Mouse (Mus musculus) limb, embryonic 11.5 days (tissue): Measurements from ENCODE around the gene Tnik. TPM values are rescaled to one million over a fixed set of nuclear protein-coding genes. Genes with fewer than 3 reads are reported as not detected.

Experiments used
- ATAC-seq: fragments of 200-750 bp; cut with Nextera tagmentation; 2 replicates; pipeline ENCODE4 v1.8.0; 2017; ENCODE audit warnings: low read depth; ENCODE audit not compliant: insufficient number of reproducible peaks, low FRiP score, low TSS enrichment
- DNase-seq: peaks from one replicate; pipeline ENCODE4 v3.0.0-alpha.2; 2015; ENCODE audit warnings: low spot score
- H3K27ac ChIP-seq: fragments of 300-500 bp; sonication (generic); replicated peaks from 2 replicates; pipeline ENCODE4 v1.5.1; 2014; ENCODE audit warnings: low read depth, mild to moderate bottlenecking, low read length
- H3K27me3 ChIP-seq: fragments of 300-500 bp; sonication (generic); 2 replicates; pipeline ENCODE4 v1.6.1; 2014; ENCODE audit warnings: mild to moderate bottlenecking, low read length, mixed read lengths; ENCODE audit not compliant: control insufficient read depth, insufficient read depth
- H3K36me3 ChIP-seq: fragments of 300-500 bp; sonication (generic); 2 replicates; pipeline ENCODE4 v1.6.1; 2014; ENCODE audit warnings: mild to moderate bottlenecking, low read length, moderate library complexity, mixed read lengths; ENCODE audit not compliant: control insufficient read depth, insufficient read depth
- H3K4me1 ChIP-seq: fragments of 300-500 bp; sonication (generic); 2 replicates; pipeline ENCODE4 v1.6.1; 2014; ENCODE audit warnings: low read length, mixed read lengths; ENCODE audit not compliant: control insufficient read depth, insufficient read depth
- H3K4me2 ChIP-seq: fragments of 300-500 bp; sonication (generic); 2 replicates; pipeline ENCODE4 v1.6.1; 2014; ENCODE audit warnings: low read depth, mild to moderate bottlenecking, moderate library complexity; ENCODE audit not compliant: severe bottlenecking
- H3K4me3 ChIP-seq: fragments of 300-500 bp; sonication (generic); 2 replicates; pipeline ENCODE4 v1.5.1; 2014; ENCODE audit warnings: low read depth, low read length
- H3K9ac ChIP-seq: fragments of 300-500 bp; sonication (generic); 2 replicates; pipeline ENCODE4 v1.6.1; 2014; ENCODE audit warnings: mild to moderate bottlenecking, low read length
- H3K9me3 ChIP-seq: fragments of 300-500 bp; sonication (generic); 2 replicates; pipeline ENCODE4 v1.6.1; 2016; ENCODE audit warnings: low read length; ENCODE audit not compliant: control insufficient read depth
- WGBS: fragments of 180-500 bp; shearing (Covaris S2); extraction: QIAGEN DNeasy Blood & Tissue Kit; methylation state at CpG from one replicate; pipeline ENCODE4 v1.1.7; 2014; 5-methylcytosine and 5-hydroxymethylcytosine counted together
- polyA plus RNA-seq: library from polyadenylated mRNA; unstranded; fragments of >200 nt; fragmentation: Nextera tagmentation; extraction: Ambion mirVana; gene quantifications from 2 replicates; pipeline ENCODE4 v1.2.1, GENCODE M21; 2014

The Tnik gene
- polyA plus RNA-seq, 1 experiment from 2014 or later, result 4.1 TPM

- ATAC-seq (no peak), DNase-seq (no peak)
- no peak overlapping the region for H3K4me3 ChIP-seq
- no peaks in the 10 kb centered on the region for H3K27me3 ChIP-seq
- no peak overlapping the region for H3K4me2 ChIP-seq
- no peak overlapping the region for H3K27ac ChIP-seq
- no peaks in the 10 kb centered on the region for H3K9me3 ChIP-seq
- H3K4me1 ChIP-seq, result no peaks in the 10 kb centered on the region
- 88% methylated on average over 8 of the region's 8 CpGs for WGBS
- H3K36me3 ChIP-seq, result no peaks in the 10 kb centered on the region
- no peak overlapping the region for H3K9ac ChIP-seq
Observed at GRCm38 (mm10) chr3:28321635-28322034, 58.6 kb downstream of the Tnik start.

- no peak for ATAC-seq
- Histone ChIP-seq H3K4me1 (no peaks in the 10 kb centered on the region), H3K27me3 (no peaks in the 10 kb centered on the region), H3K9ac (no peak overlapping the region), H3K9me3 (no peaks in the 10 kb centered on the region), H3K4me2 (no peak overlapping the region), H3K4me3 (no peak overlapping the region), H3K36me3 (no peaks in the 10 kb centered on the region), H3K27ac (no peak overlapping the region)
- DNase-seq, result no peak
- 92% methylated on average over 8 of the region's 8 CpGs for WGBS
Observed at GRCm38 (mm10) chr3:28325613-28326233, 62.7 kb downstream of the Tnik start.

GRCm38 (mm10) chr3:28332316-28332715, 69.3 kb downstream of the Tnik start:
- no peak for ATAC-seq
- no peaks in the 10 kb centered on the region for H3K4me1 ChIP-seq

GRCm38 (mm10) chr3:28333869-28334268, 70.9 kb downstream of the Tnik start:
- Histone ChIP-seq H3K9ac (no peak overlapping the region), H3K36me3 (no peaks in the 10 kb centered on the region), H3K4me3 (no peak overlapping the region), H3K27ac (no peak overlapping the region), H3K4me1 (no peaks in the 10 kb centered on the region), H3K4me2 (no peak overlapping the region), H3K9me3 (no peaks in the 10 kb centered on the region), H3K27me3 (no peaks in the 10 kb centered on the region)
- no peak for ATAC-seq
- no peak for DNase-seq
- 87% methylated on average over 6 of the region's 6 CpGs for WGBS

More at GRCm38 (mm10) chr3:28332316-28332715, 69.3 kb downstream of the Tnik start:
- Histone ChIP-seq H3K27me3 (no peaks in the 10 kb centered on the region), H3K4me2 (no peak overlapping the region), H3K36me3 (no peaks in the 10 kb centered on the region), H3K9me3 (no peaks in the 10 kb centered on the region), H3K27ac (no peak overlapping the region), H3K9ac (no peak overlapping the region), H3K4me3 (no peak overlapping the region)
- 78% methylated on average over 5 of the region's 5 CpGs for WGBS
- DNase-seq, result no peak

GRCm38 (mm10) chr3:28334547-28334946, 71.5 kb downstream of the Tnik start:
- ATAC-seq, result no peak
- Histone ChIP-seq H3K27me3 (no peaks in the 10 kb centered on the region), H3K9ac (no peak overlapping the region), H3K36me3 (no peaks in the 10 kb centered on the region), H3K9me3 (no peaks in the 10 kb centered on the region), H3K27ac (no peak overlapping the region), H3K4me2 (no peak overlapping the region), H3K4me1 (no peaks in the 10 kb centered on the region), H3K4me3 (no peak overlapping the region)
- 100% methylated on average over 1 of the region's 1 CpGs for WGBS
- DNase-seq, result no peak

- no peak overlapping the region for H3K4me2 ChIP-seq
- H3K36me3 ChIP-seq, result no peaks in the 10 kb centered on the region
- no peak overlapping the region for H3K9ac ChIP-seq
- no peak for ATAC-seq
- H3K4me3 ChIP-seq, result no peak overlapping the region
- no peaks in the 10 kb centered on the region for H3K9me3 ChIP-seq
- 72% methylated on average over 8 of the region's 8 CpGs for WGBS
- H3K4me1 ChIP-seq, result no peaks in the 10 kb centered on the region
- H3K27me3 ChIP-seq, result no peaks in the 10 kb centered on the region
- DNase-seq, result no peak
- H3K27ac ChIP-seq, result no peak overlapping the region
Observed at GRCm38 (mm10) chr3:28340071-28340470, 77.1 kb downstream of the Tnik start.

- WGBS, result 94% methylated on average over 3 of the region's 3 CpGs
- Histone ChIP-seq H3K4me3 (no peak overlapping the region), H3K27me3 (no peaks in the 10 kb centered on the region), H3K4me2 (no peak overlapping the region), H3K27ac (no peak overlapping the region), H3K36me3 (no peaks in the 10 kb centered on the region), H3K9ac (no peak overlapping the region), H3K4me1 (no peaks in the 10 kb centered on the region), H3K9me3 (no peaks in the 10 kb centered on the region)
- DNase-seq (no peak), ATAC-seq (no peak)
Observed at GRCm38 (mm10) chr3:28343204-28343603, 80.2 kb downstream of the Tnik start.

GRCm38 (mm10) chr3:28343661-28344060, 80.6 kb downstream of the Tnik start:
- Histone ChIP-seq H3K4me3 (no peak overlapping the region), H3K9me3 (no peaks in the 10 kb centered on the region), H3K4me1 (no peaks in the 10 kb centered on the region), H3K36me3 (no peaks in the 10 kb centered on the region), H3K27ac (no peak overlapping the region), H3K4me2 (no peak overlapping the region), H3K27me3 (no peaks in the 10 kb centered on the region), H3K9ac (no peak overlapping the region)
- DNase-seq, result no peak
- ATAC-seq, result no peak
- 79% methylated on average over 2 of the region's 2 CpGs for WGBS

- Histone ChIP-seq H3K27ac (no peak overlapping the region), H3K9ac (no peak overlapping the region), H3K36me3 (no peaks in the 10 kb centered on the region), H3K4me2 (no peak overlapping the region), H3K9me3 (no peaks in the 10 kb centered on the region), H3K27me3 (no peaks in the 10 kb centered on the region), H3K4me1 (no peaks in the 10 kb centered on the region), H3K4me3 (no peak overlapping the region)
- WGBS, result 81% methylated on average over 1 of the region's 1 CpGs
- ATAC-seq, result no peak
- no peak for DNase-seq
Observed at GRCm38 (mm10) chr3:28345446-28345845, 82.4 kb downstream of the Tnik start.
